Mouse (Mus musculus) myocyte (in vitro differentiated cells): ENCODE results near the gene Ror2. TPM values are rescaled to one million over a fixed set of nuclear protein-coding genes. Genes with fewer than 3 reads are reported as not detected.

Source experiments
- H3K27me3 ChIP-seq: one replicate; pipeline ENCODE4 v1.6.1; 2011; ENCODE audit not compliant: control insufficient read depth, insufficient read depth, insufficient read length
- H3K36me3 ChIP-seq: one replicate; pipeline ENCODE4 v1.6.1; 2011; ENCODE audit not compliant: control insufficient read depth, insufficient read depth
- H3K4me2 ChIP-seq: one replicate; pipeline ENCODE4 v1.6.1; 2011; ENCODE audit warnings: low read depth, control low read depth
- H3K4me3 ChIP-seq: one replicate; pipeline ENCODE4 v1.5.1; 2011; ENCODE audit warnings: mild to moderate bottlenecking, control low read depth, moderate library complexity
- H3K79me2 ChIP-seq: one replicate; pipeline ENCODE4 v1.6.1; 2011; ENCODE audit not compliant: control insufficient read depth, insufficient read depth
- H3ac ChIP-seq: one replicate; pipeline ENCODE4 v1.6.1; 2011; ENCODE audit not compliant: control insufficient read depth, insufficient read length
- CEBPB ChIP-seq: IDR thresholded peaks from 2 replicates; pipeline ENCODE4 v1.6.1; 2011; ENCODE audit warnings: mild to moderate bottlenecking, moderate library complexity; ENCODE audit not compliant: poor library complexity, insufficient read depth, severe bottlenecking
- E2F4 ChIP-seq: IDR thresholded peaks from one replicate; pipeline ENCODE4 v1.6.1; 2011; ENCODE audit warnings: mild to moderate bottlenecking, control low read depth, moderate library complexity; ENCODE audit not compliant: insufficient read depth
- MAX ChIP-seq: IDR thresholded peaks from one replicate; pipeline ENCODE4 v1.6.1; 2011; ENCODE audit warnings: low read depth, mild to moderate bottlenecking, control low read depth
- MYOD1 ChIP-seq, 3 experiments: IDR thresholded peaks; one replicate each; pipeline ENCODE4 v1.6.1; 2011; ENCODE audit warnings: control low read depth in 2 of 3, low read depth in 2 of 3, mild to moderate bottlenecking in 2 of 3, moderate library complexity in 1 of 3; ENCODE audit not compliant: insufficient read length in 2 of 3, control insufficient read depth in 1 of 3
- MYOG ChIP-seq, 3 experiments: IDR thresholded peaks; one replicate each; pipeline ENCODE4 v1.6.1; 2011; ENCODE audit warnings: control low read depth in 2 of 3, low read depth in 2 of 3, mild to moderate bottlenecking in 2 of 3; ENCODE audit not compliant: insufficient read length in 2 of 3, control insufficient read depth in 1 of 3, insufficient read depth in 1 of 3
- POLR2A ChIP-seq: IDR thresholded peaks from one replicate; pipeline ENCODE4 v1.6.1; 2011; ENCODE audit warnings: low read depth, mild to moderate bottlenecking, control low read depth, moderate library complexity; ENCODE audit not compliant: insufficient read length
- POLR2AphosphoS2 ChIP-seq: IDR thresholded peaks from one replicate; pipeline ENCODE4 v1.6.1; 2011; ENCODE audit warnings: low read depth, control low read depth; ENCODE audit not compliant: insufficient read length
- REST ChIP-seq: IDR thresholded peaks from one replicate; pipeline ENCODE4 v1.6.1; 2011; ENCODE audit warnings: mild to moderate bottlenecking, control low read depth, moderate library complexity; ENCODE audit not compliant: insufficient read depth, insufficient read length
- SRF ChIP-seq: IDR thresholded peaks from one replicate; pipeline ENCODE4 v1.6.1; 2011; ENCODE audit warnings: low read depth; ENCODE audit not compliant: control insufficient read depth, insufficient read length
- TCF12 ChIP-seq: IDR thresholded peaks from one replicate; pipeline ENCODE4 v1.6.1; 2011; ENCODE audit warnings: mild to moderate bottlenecking, control low read depth; ENCODE audit not compliant: poor library complexity, insufficient read depth, severe bottlenecking
- TCF3 ChIP-seq: IDR thresholded peaks from one replicate; pipeline ENCODE4 v1.6.1; 2011; ENCODE audit warnings: low read depth, control low read depth; ENCODE audit not compliant: insufficient read length
- USF1 ChIP-seq: IDR thresholded peaks from one replicate; pipeline ENCODE4 v1.6.1; 2011; ENCODE audit warnings: low read depth, mild to moderate bottlenecking, control low read depth, moderate library complexity
- polyA plus RNA-seq: library from polyadenylated mRNA; unstranded; fragments of >200 nt; fragmentation: generic; extraction: Trizol; gene quantifications from one replicate; pipeline ENCODE4 v1.2.1, GENCODE M21; 2012; ENCODE audit warnings: missing spikeins

Gene Ror2
- polyA plus RNA-seq, 1 experiment, result 0.12 TPM

GRCm38 (mm10) chr13:53081846-53082245 lies 204.1 kb downstream of the Ror2 start:
- Histone ChIP-seq H3K27me3 (no peaks in the 10 kb centered on the region), H3ac (no peak overlapping the region), H3K36me3 (no peaks in the 10 kb centered on the region), H3K4me3 (no peak overlapping the region), H3K79me2 (no peaks in the 10 kb centered on the region), H3K4me2 (no peak overlapping the region)
- TF ChIP-seq POLR2AphosphoS2 (no peak), TCF3 (no peak), CEBPB (no peak), POLR2A (no peak), MAX (no peak), USF1 (no peak), E2F4 (no peak), SRF (no peak), MYOG (IDR thresholded peaks at IDR 0.05; ENCODE audit: control insufficient read depth in 1 of 3, insufficient read depth in 1 of 3, insufficient read length in 2 of 3, low read depth in 2 of 3) (no peak), MYOD1 (IDR thresholded peaks at IDR 0.05; ENCODE audit: control insufficient read depth in 1 of 3, insufficient read length in 2 of 3, low read depth in 2 of 3) (no peak), TCF12 (no peak), REST (no peak)

GRCm38 (mm10) chr13:53077732-53078345 lies 208.1 kb downstream of the Ror2 start:
- Histone ChIP-seq H3ac (no peak overlapping the region), H3K27me3 (no peaks in the 10 kb centered on the region), H3K4me2 (no peak overlapping the region), H3K79me2 (no peaks in the 10 kb centered on the region), H3K36me3 (no peaks in the 10 kb centered on the region), H3K4me3 (no peak overlapping the region)
- TF ChIP-seq CEBPB, result no peak
- TF ChIP-seq POLR2AphosphoS2, result no peak
- no peak for TF ChIP-seq MAX
- no peak for TF ChIP-seq POLR2A
- TF ChIP-seq MYOD1 (IDR thresholded peaks at IDR 0.05; ENCODE audit: control insufficient read depth in 1 of 3, insufficient read length in 2 of 3, low read depth in 2 of 3), result no peak
- no peak for TF ChIP-seq TCF3
- no peak for TF ChIP-seq E2F4
- TF ChIP-seq USF1, result no peak
- TF ChIP-seq SRF, result no peak
- no peak for TF ChIP-seq MYOG (IDR thresholded peaks at IDR 0.05; ENCODE audit: control insufficient read depth in 1 of 3, insufficient read depth in 1 of 3, insufficient read length in 2 of 3, low read depth in 2 of 3)
- TF ChIP-seq REST, result no peak
- TF ChIP-seq TCF12, result no peak

GRCm38 (mm10) chr13:53075006-53075405 lies 210.9 kb downstream of the Ror2 start:
- no peak overlapping the region for H3K4me2 ChIP-seq
- no peaks in the 10 kb centered on the region for H3K36me3 ChIP-seq
- no peak overlapping the region for H3K4me3 ChIP-seq
- H3K79me2 ChIP-seq, result no peaks in the 10 kb centered on the region
- H3ac ChIP-seq, result no peak overlapping the region
- TF ChIP-seq E2F4 (no peak), CEBPB (no peak), USF1 (no peak), REST (no peak), MAX (no peak), POLR2AphosphoS2 (no peak), MYOD1 (IDR thresholded peaks at IDR 0.05; ENCODE audit: control insufficient read depth in 1 of 3, insufficient read length in 2 of 3, low read depth in 2 of 3) (no peak), MYOG (IDR thresholded peaks at IDR 0.05; ENCODE audit: control insufficient read depth in 1 of 3, insufficient read depth in 1 of 3, insufficient read length in 2 of 3, low read depth in 2 of 3) (no peak), TCF12 (no peak), SRF (no peak)
- no peaks in the 10 kb centered on the region for H3K27me3 ChIP-seq

GRCm38 (mm10) chr13:53069076-53069690 lies 216.7 kb downstream of the Ror2 start:
- no peaks in the 10 kb centered on the region for H3K27me3 ChIP-seq
- no peak overlapping the region for H3K4me2 ChIP-seq
- H3K79me2 ChIP-seq, result no peaks in the 10 kb centered on the region
- no peak overlapping the region for H3K4me3 ChIP-seq
- no peaks in the 10 kb centered on the region for H3K36me3 ChIP-seq
- no peak overlapping the region for H3ac ChIP-seq
- TF ChIP-seq TCF12 (no peak), MYOD1 (IDR thresholded peaks at IDR 0.05; ENCODE audit: control insufficient read depth in 1 of 3, insufficient read length in 2 of 3, low read depth in 2 of 3) (peak in 1 of 3 experiments; percentile 27)

- H3K79me2 ChIP-seq, result no peaks in the 10 kb centered on the region
- no peak for TF ChIP-seq TCF3
- TF ChIP-seq CEBPB, result no peak
- H3K4me3 ChIP-seq, result no peak overlapping the region
- H3ac ChIP-seq, result no peak overlapping the region
- no peaks in the 10 kb centered on the region for H3K36me3 ChIP-seq
- no peak overlapping the region for H3K4me2 ChIP-seq
- no peaks in the 10 kb centered on the region for H3K27me3 ChIP-seq
These were observed 217.5 kb downstream of the Ror2 start for GRCm38 (mm10) chr13:53068461-53068860.
